Mouse (Mus musculus) stomach, postnatal 0 days (tissue): Measurements from ENCODE around the gene Rcor1. TPM values are rescaled to one million over a fixed set of nuclear protein-coding genes. Genes with fewer than 3 reads are reported as not detected.

Experiments
- ATAC-seq: fragments of 200-750 bp; cut with Nextera tagmentation; 2 replicates; pipeline ENCODE4 v1.8.0; 2017; ENCODE audit not compliant: low FRiP score, low TSS enrichment
- DNase-seq: peaks from one replicate; pipeline ENCODE4 v3.0.0-alpha.2; 2016; ENCODE audit warnings: low spot score
- H3K27ac ChIP-seq: fragments of 300-500 bp; sonication (generic); replicated peaks from 2 replicates; pipeline ENCODE4 v1.5.1; 2014; ENCODE audit warnings: mild to moderate bottlenecking, control low read depth
- H3K27me3 ChIP-seq: fragments of 300-500 bp; sonication (generic); 2 replicates; pipeline ENCODE4 v1.6.1; 2014; ENCODE audit warnings: low read length; ENCODE audit not compliant: control insufficient read depth, insufficient read depth
- H3K36me3 ChIP-seq: fragments of 300-500 bp; sonication (generic); 2 replicates; pipeline ENCODE4 v1.6.1; 2014; ENCODE audit warnings: low read length, mixed read lengths; ENCODE audit not compliant: control insufficient read depth, insufficient read depth
- H3K4me1 ChIP-seq: fragments of 300-500 bp; sonication (generic); replicated peaks from 2 replicates; pipeline ENCODE4 v1.6.1; 2014; ENCODE audit warnings: antibody characterized with exemption; ENCODE audit not compliant: control insufficient read depth, insufficient read depth
- H3K4me2 ChIP-seq: fragments of 300-500 bp; sonication (generic); replicated peaks from 2 replicates; pipeline ENCODE4 v1.6.1; 2014; ENCODE audit warnings: low read depth, mild to moderate bottlenecking, control low read depth, moderate library complexity
- H3K4me3 ChIP-seq: fragments of 300-500 bp; sonication (generic); 2 replicates; pipeline ENCODE4 v1.5.1; 2014; ENCODE audit warnings: low read depth, low read length, control low read depth
- H3K9ac ChIP-seq: fragments of 300-500 bp; sonication (generic); 2 replicates; pipeline ENCODE4 v1.6.1; 2014; ENCODE audit warnings: mild to moderate bottlenecking, low read length, control low read depth, mixed read lengths
- H3K9me3 ChIP-seq: fragments of 300-500 bp; sonication (generic); 2 replicates; pipeline ENCODE4 v1.6.1; 2016; ENCODE audit warnings: low read length; ENCODE audit not compliant: control insufficient read depth
- CTCF ChIP-seq: IDR thresholded peaks from 2 replicates; pipeline ENCODE4 v1.5.1; 2016; ENCODE audit warnings: antibody characterized with exemption, low read depth, mild to moderate bottlenecking, moderate library complexity
- EP300 ChIP-seq: optimal IDR thresholded peaks from 2 replicates; pipeline ENCODE3; 2016; ENCODE audit warnings: antibody characterized with exemption
- WGBS: fragments of 180-500 bp; shearing (Covaris S2); extraction: QIAGEN DNeasy Blood & Tissue Kit; methylation state at CpG from one replicate; pipeline ENCODE4 v1.1.7; 2014; 5-methylcytosine and 5-hydroxymethylcytosine counted together
- polyA plus RNA-seq: library from polyadenylated mRNA; unstranded; fragments of >200 nt; fragmentation: Nextera tagmentation; extraction: Ambion mirVana; gene quantifications from 2 replicates; pipeline ENCODE4 v1.2.1, GENCODE M21; 2015

The Rcor1 gene
- polyA plus RNA-seq, 1 experiment from 2014 or later, result 7.9 TPM

GRCm38 (mm10) chr12:111094073-111094472 is 54.9 kb downstream of the Rcor1 start:
- Histone ChIP-seq H3K36me3 (no peaks in the 10 kb centered on the region), H3K27ac (peak overlapping the region; percentile 40), H3K9ac (no peak overlapping the region), H3K9me3 (no peaks in the 10 kb centered on the region), H3K4me2 (no peak overlapping the region), H3K27me3 (no peaks in the 10 kb centered on the region), H3K4me3 (no peak overlapping the region), H3K4me1 (no peaks in the 10 kb centered on the region)
- ATAC-seq, result no peak
- 52% methylated on average over 5 of the region's 5 CpGs for WGBS
- no peak for DNase-seq
- no peak for TF ChIP-seq CTCF
- TF ChIP-seq EP300, result no peak

DNA sequence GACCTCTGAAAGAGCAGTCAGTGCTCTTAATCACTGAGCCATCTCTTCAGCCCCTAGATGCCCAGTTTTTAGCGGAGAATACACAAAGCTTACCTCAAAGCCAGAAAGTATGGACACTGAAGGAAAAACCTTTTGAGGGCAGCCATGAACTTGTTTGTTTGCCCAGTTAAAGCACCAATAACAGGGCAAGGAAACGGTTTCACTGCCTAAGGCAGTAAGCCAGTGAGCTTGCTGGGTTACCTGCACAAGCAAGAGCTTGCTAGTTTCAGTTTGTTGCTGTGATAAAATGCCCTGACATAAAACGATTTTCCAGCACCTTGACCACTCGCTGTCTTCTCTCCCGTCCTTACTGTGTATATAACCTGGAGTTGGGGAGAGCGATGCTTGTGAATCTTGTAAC is 55.9 kb downstream of the Rcor1 start:
- ATAC-seq (no peak), DNase-seq (no peak)
- Histone ChIP-seq H3K9ac (no peak overlapping the region), H3K9me3 (no peaks in the 10 kb centered on the region), H3K4me1 (no peaks in the 10 kb centered on the region), H3K36me3 (no peaks in the 10 kb centered on the region), H3K4me3 (no peak overlapping the region), H3K27ac (no peak overlapping the region), H3K4me2 (no peak overlapping the region), H3K27me3 (no peaks in the 10 kb centered on the region)
- WGBS, result 91% methylated on average over 6 of the region's 6 CpGs
- TF ChIP-seq CTCF (no peak), EP300 (no peak)

GRCm38 (mm10) chr12:111096249-111096648 is 57.1 kb downstream of the Rcor1 start:
- Histone ChIP-seq H3K4me2 (no peak overlapping the region), H3K27ac (no peak overlapping the region), H3K9ac (no peak overlapping the region), H3K9me3 (no peaks in the 10 kb centered on the region), H3K4me1 (no peaks in the 10 kb centered on the region), H3K36me3 (no peaks in the 10 kb centered on the region), H3K27me3 (no peaks in the 10 kb centered on the region), H3K4me3 (no peak overlapping the region)
- DNase-seq, result no peak
- WGBS, result 78% methylated on average over 6 of the region's 6 CpGs
- no peak for ATAC-seq
- no peak for TF ChIP-seq CTCF
- TF ChIP-seq EP300, result no peak

GRCm38 (mm10) chr12:111097036-111097435 is 57.9 kb downstream of the Rcor1 start:
- H3K27me3 ChIP-seq, result no peaks in the 10 kb centered on the region
- H3K36me3 ChIP-seq, result 0 out of 2 replicates have a peak, but pooled peaks cover 4% of the 10 kb centered on the region
- no peak overlapping the region for H3K27ac ChIP-seq
- H3K4me2 ChIP-seq, result no peak overlapping the region
- DNase-seq, result no peak
- TF ChIP-seq EP300 (no peak), CTCF (no peak)
- H3K4me1 ChIP-seq, result no peaks in the 10 kb centered on the region
- 92% methylated on average over 8 of the region's 8 CpGs for WGBS
- H3K9me3 ChIP-seq, result no peaks in the 10 kb centered on the region
- no peak overlapping the region for H3K4me3 ChIP-seq
- ATAC-seq, result no peak
- H3K9ac ChIP-seq, result no peak overlapping the region

- no peaks in the 10 kb centered on the region for H3K9me3 ChIP-seq
- H3K9ac ChIP-seq, result no peak overlapping the region
- H3K4me3 ChIP-seq, result no peak overlapping the region
- peaks cover 38% of the 10 kb centered on the region for H3K36me3 ChIP-seq
- TF ChIP-seq EP300 (no peak), CTCF (no peak)
- no peaks in the 10 kb centered on the region for H3K4me1 ChIP-seq
- DNase-seq (no peak), ATAC-seq (no peak)
- H3K27me3 ChIP-seq, result no peaks in the 10 kb centered on the region
- H3K4me2 ChIP-seq, result no peak overlapping the region
- WGBS, result 86% methylated on average over 8 of the region's 8 CpGs
- H3K27ac ChIP-seq, result no peak overlapping the region
Measured at GRCm38 (mm10) chr12:111111176-111111575, 72.0 kb downstream of the Rcor1 start.

DNA sequence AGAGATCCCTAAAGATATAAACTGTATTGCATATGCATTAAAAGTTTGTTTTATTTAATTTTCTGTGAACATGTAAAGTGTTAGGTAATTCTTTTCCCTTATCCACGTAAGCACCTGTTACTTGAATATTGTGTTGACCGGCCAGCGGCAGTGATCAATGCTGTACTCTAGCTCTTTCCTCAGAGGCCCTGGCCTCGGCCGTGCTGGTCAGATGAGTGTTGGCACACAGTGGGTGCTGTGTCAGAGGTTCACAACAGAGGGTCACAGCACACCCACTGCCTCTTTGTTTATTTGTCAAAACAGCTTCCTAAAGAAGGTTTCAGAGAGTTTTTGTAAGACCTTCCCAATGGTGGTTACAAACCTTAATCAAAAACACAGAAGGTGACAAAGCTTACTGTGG is 75.4 kb downstream of the Rcor1 start:
- no peaks in the 10 kb centered on the region for H3K4me1 ChIP-seq
- H3K27ac ChIP-seq, result no peak overlapping the region
- 92% methylated on average over 5 of the region's 5 CpGs for WGBS
- H3K27me3 ChIP-seq, result no peaks in the 10 kb centered on the region
- H3K4me2 ChIP-seq, result no peak overlapping the region
- H3K36me3 ChIP-seq, result peaks cover 40% of the 10 kb centered on the region
- no peak overlapping the region for H3K9ac ChIP-seq
- DNase-seq, result no peak
- TF ChIP-seq EP300 (no peak), CTCF (no peak)
- no peaks in the 10 kb centered on the region for H3K9me3 ChIP-seq
- no peak overlapping the region for H3K4me3 ChIP-seq
- ATAC-seq, result no peak
